Mouse (Mus musculus): ENCODE measurements around the gene Gm4788. TPM values are rescaled to one million over a fixed set of nuclear protein-coding genes. Genes with fewer than 3 reads are reported as not detected.
"Not testable (repeated sequence)": the region's sequence is repeated elsewhere in the genome, so short reads cannot be mapped to it uniquely, and the experiment has no call there.

Gene Gm4788
- polyA plus RNA-seq (2016; fragmentation: Nextera tagmentation; extraction: Ambion mirVana) = not detected in 2 replicates

- Histone ChIP-seq H3K4me3 (no peak within 1 kb of the TSS), H3K27ac (no peak within 1 kb of the TSS), H3K36me3 (replicated peaks) (no peaks in the 10 kb centered on the region), H3K27me3 (ENCODE audit: poor library complexity, severe bottlenecking) (no peaks in the 10 kb centered on the region), H3K9me3 (no peaks in the 10 kb centered on the region), H3K4me1 (no peaks in the 10 kb centered on the region)
- no peak for DNase-seq (ENCODE audit: extremely low spot score, low spot score)
- 94% methylated on average over 1 of the region's 1 CpGs for WGBS
Observed at GRCm38 (mm10) chr1:139781143-139781542, at the start of gene Gm4788. Gm4788 (minus strand) TSS chr1:139781243.

- Histone ChIP-seq H3K4me3 (no peak overlapping the region), H3K27me3 (ENCODE audit: poor library complexity, severe bottlenecking) (no peaks in the 10 kb centered on the region), H3K36me3 (replicated peaks) (no peaks in the 10 kb centered on the region), H3K9me3 (no peaks in the 10 kb centered on the region), H3K4me1 (no peaks in the 10 kb centered on the region), H3K27ac (no peak overlapping the region)
- no peak for DNase-seq (ENCODE audit: extremely low spot score, low spot score)
Observed at GRCm38 (mm10) chr1:139808594-139808993, 27.6 kb upstream of the Gm4788 start.

GRCm38 (mm10) chr1:139769913-139770312 lies 11.1 kb downstream of the Gm4788 start:
- not testable (repeated sequence) for H3K4me1 ChIP-seq; H3K4me3 ChIP-seq; H3K27ac ChIP-seq; H3K9me3 ChIP-seq; DNase-seq (ENCODE audit: extremely low spot score, low spot score); H3K36me3 ChIP-seq (replicated peaks); H3K27me3 ChIP-seq (ENCODE audit: poor library complexity, severe bottlenecking)
- 94% methylated on average over 3 of the region's 3 CpGs for WGBS

DNA sequence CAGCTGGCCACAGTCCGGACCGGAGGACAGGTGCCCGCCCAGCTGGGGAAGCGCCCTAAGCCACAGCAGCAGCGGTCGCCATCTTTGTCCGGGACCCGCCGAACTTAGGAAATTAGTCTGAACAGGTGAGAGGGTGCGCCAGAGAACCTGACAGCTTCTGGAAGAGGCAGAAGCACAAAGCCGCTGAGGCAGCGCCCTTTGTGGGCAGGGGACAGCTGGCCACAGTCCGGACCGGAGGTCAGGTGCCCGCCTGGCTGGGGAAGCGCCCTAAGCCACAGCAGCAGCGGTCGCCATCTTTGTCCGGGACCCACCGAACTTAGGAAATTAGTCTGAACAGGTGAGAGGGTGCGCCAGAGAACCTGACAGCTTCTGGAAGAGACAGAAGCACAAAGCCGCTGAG lies 64.4 kb downstream of the Gm4788 start:
- not testable (repeated sequence) for H3K4me3 ChIP-seq; H3K27ac ChIP-seq; H3K9me3 ChIP-seq; H3K36me3 ChIP-seq (replicated peaks); H3K4me1 ChIP-seq; DNase-seq (ENCODE audit: extremely low spot score, low spot score); H3K27me3 ChIP-seq (ENCODE audit: poor library complexity, severe bottlenecking)
- WGBS = 84% methylated on average over 14 of the region's 22 CpGs

GRCm38 (mm10) chr1:139716249-139716648 lies 64.8 kb downstream of the Gm4788 start:
- H3K27ac ChIP-seq; H3K4me3 ChIP-seq; H3K9me3 ChIP-seq; H3K36me3 ChIP-seq (replicated peaks); H3K4me1 ChIP-seq; DNase-seq (ENCODE audit: extremely low spot score, low spot score); H3K27me3 ChIP-seq (ENCODE audit: poor library complexity, severe bottlenecking): not testable (repeated sequence)
- WGBS = 89% methylated on average over 11 of the region's 16 CpGs

DNA sequence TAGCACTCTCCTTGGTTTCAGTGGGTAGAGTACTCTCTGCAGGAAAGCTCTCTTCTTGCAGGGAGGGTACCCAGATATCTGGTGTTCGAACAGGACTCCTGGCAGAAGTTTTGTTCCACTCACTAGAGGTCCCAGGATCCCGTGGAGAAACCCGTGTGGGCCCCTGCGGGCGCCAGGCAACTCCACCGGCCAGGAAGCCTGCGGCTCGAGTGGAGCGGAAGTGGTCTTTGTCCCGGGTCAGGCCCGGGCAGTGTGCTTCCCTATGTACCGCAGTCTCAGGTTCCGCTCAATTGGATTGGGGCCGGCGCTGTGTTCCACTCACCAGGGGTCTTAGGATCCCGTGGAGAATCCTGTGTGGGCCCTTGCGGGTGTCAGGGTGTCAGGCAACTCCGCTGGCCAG lies 131.1 kb downstream of the Gm4788 start:
- H3K27ac ChIP-seq; H3K9me3 ChIP-seq; H3K36me3 ChIP-seq (replicated peaks); H3K4me3 ChIP-seq; DNase-seq (ENCODE audit: extremely low spot score, low spot score); H3K27me3 ChIP-seq (ENCODE audit: poor library complexity, severe bottlenecking); H3K4me1 ChIP-seq: not testable (repeated sequence)
- WGBS = 90% methylated on average over 18 of the region's 18 CpGs

Other genes with a start within 250 kb of the Gm4788 start
- gene Cfhr1, start 221.0 kb downstream of the Gm4788 start, polyA plus RNA-seq (2016; fragmentation: Nextera tagmentation; extraction: Ambion mirVana) = not detected in 2 replicates
- not detected in 2 replicates for gene Cfhr2, start 77.5 kb upstream of the Gm4788 start, polyA plus RNA-seq (2016; fragmentation: Nextera tagmentation; extraction: Ambion mirVana)